Mouse (Mus musculus): ENCODE data around the gene Ncs1. TPM values are rescaled to one million over a fixed set of nuclear protein-coding genes. Genes with fewer than 3 reads are reported as not detected.
A peak's percentile ranks its signal among the peaks of the same experiment; 100 is the strongest.

Ncs1 gene
- polyA plus RNA-seq, 1 experiment, result 2.4 TPM

DNA sequence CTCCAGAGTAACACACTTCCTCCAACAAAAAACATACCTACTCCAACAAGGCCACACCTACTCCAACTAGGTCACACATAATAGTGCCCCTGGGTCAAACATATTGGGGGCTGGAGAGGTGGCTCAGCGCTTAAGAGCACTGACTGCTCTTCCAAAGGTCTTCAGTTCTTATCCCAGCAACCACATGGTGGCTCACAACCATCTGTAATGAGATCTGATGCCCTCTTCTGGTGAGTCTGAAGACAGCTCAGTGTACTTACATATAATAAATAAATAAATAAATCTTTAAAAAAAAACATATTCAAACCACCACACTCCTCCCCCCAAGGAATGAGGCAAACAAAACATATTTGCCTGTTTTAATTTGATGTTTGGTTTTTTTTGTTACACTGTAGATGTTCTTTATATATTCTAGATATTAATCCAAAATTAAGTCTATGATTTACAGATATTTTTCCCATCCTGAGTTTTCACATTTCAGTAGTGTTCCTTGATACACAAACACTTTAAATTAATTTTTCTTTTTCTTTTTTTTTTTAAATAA lies 16.8 kb upstream of the Ncs1 start:
- Histone ChIP-seq H3K4me1 (replicated peaks; ENCODE audit: control insufficient read depth, insufficient read depth, low read length) (no peaks in the 10 kb centered on the region), H3K27me3 (ENCODE audit: control insufficient read depth, insufficient read depth, low read length) (no peaks in the 10 kb centered on the region), H3K27ac (ENCODE audit: control insufficient read depth, insufficient read depth, low read length) (no peak overlapping the region), H3K36me3 (ENCODE audit: control insufficient read depth, insufficient read depth, low read length) (no peaks in the 10 kb centered on the region), H3K4me3 (ENCODE audit: control insufficient read depth, insufficient read depth, low read length) (no peak overlapping the region)
- TF ChIP-seq POLR2A (IDR thresholded peaks at IDR 0.05; ENCODE audit: control insufficient read depth, extremely low read depth, insufficient read depth, low read length, poor library complexity) (no peak), CTCF (IDR thresholded peaks at IDR 0.05; ENCODE audit: borderline replicate concordance, control insufficient read depth, extremely low read depth, insufficient read depth, low read length, poor library complexity) (no peak)
- 76% methylated on average over 1 of the region's 1 CpGs for WGBS
- no peak for DNase-seq

DNA sequence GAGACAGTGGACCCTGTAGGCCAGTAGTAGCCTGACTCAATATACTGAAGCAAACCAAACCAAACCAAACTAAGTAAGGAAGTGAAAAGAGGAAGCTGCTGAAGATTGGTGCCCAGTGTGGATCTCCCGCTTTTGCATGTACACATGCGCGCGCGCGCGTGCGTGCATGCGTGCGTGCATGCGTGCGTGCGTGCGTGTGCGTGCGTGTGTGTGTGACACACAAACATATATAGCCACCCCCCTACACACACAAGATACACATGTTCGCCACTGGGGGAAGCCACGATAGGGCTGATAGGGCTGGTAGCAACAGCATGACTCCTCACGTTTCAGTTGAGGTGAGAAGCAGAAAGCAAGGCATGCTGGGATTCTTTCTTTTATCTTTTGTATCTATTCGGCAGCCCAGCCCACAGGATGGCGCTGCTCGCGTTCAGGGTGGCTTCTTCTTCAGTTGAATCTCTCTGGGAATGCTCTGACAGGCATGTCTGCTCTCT lies 6.4 kb upstream of the Ncs1 start:
- DNase-seq, result no peak
- TF ChIP-seq CTCF (IDR thresholded peaks at IDR 0.05; ENCODE audit: borderline replicate concordance, control insufficient read depth, extremely low read depth, insufficient read depth, low read length, poor library complexity) (peak; percentile 37; the same call in 1 of the 2 replicates), POLR2A (IDR thresholded peaks at IDR 0.05; ENCODE audit: control insufficient read depth, extremely low read depth, insufficient read depth, low read length, poor library complexity) (no peak)
- Histone ChIP-seq H3K4me3 (ENCODE audit: control insufficient read depth, insufficient read depth, low read length) (peak overlapping the region; percentile 20; the same call in 1 of the 2 replicates), H3K27ac (ENCODE audit: control insufficient read depth, insufficient read depth, low read length) (no peak overlapping the region), H3K36me3 (ENCODE audit: control insufficient read depth, insufficient read depth, low read length) (no peaks in the 10 kb centered on the region), H3K27me3 (ENCODE audit: control insufficient read depth, insufficient read depth, low read length) (no peaks in the 10 kb centered on the region), H3K4me1 (replicated peaks; ENCODE audit: control insufficient read depth, insufficient read depth, low read length) (no peaks in the 10 kb centered on the region)
- WGBS, result 13% methylated on average over 23 of the region's 23 CpGs

DNA sequence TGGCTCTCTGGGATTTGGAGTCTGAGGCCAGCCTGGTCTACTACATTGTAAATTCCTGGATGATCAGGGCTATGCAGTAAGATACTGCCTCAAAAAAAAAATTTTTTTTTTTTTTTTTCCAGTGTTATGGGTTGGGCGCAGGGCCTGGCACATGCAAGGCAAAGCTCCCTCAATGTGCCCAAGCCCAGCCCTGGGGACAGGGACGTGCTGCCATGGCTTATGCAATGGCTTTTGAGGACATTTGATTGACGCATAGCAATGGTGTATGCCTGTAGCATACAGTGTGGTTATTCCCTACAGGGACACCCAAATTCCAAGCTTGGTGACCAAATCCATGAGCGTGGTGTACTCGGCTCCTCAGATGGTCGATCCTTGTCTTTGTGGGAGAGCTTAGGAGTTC lies 5.8 kb upstream of the Ncs1 start:
- no peak for DNase-seq
- Histone ChIP-seq H3K4me3 (ENCODE audit: control insufficient read depth, insufficient read depth, low read length) (no peak overlapping the region), H3K27ac (ENCODE audit: control insufficient read depth, insufficient read depth, low read length) (no peak overlapping the region), H3K4me1 (replicated peaks; ENCODE audit: control insufficient read depth, insufficient read depth, low read length) (no peaks in the 10 kb centered on the region), H3K36me3 (ENCODE audit: control insufficient read depth, insufficient read depth, low read length) (no peaks in the 10 kb centered on the region), H3K27me3 (ENCODE audit: control insufficient read depth, insufficient read depth, low read length) (peaks cover under 1% of the 10 kb centered on the region; the same call in 1 of the 2 replicates)
- WGBS, result 95% methylated on average over 6 of the region's 6 CpGs
- no peak for TF ChIP-seq POLR2A (IDR thresholded peaks at IDR 0.05; ENCODE audit: control insufficient read depth, extremely low read depth, insufficient read depth, low read length, poor library complexity)
- no peak for TF ChIP-seq CTCF (IDR thresholded peaks at IDR 0.05; ENCODE audit: borderline replicate concordance, control insufficient read depth, extremely low read depth, insufficient read depth, low read length, poor library complexity)

DNA sequence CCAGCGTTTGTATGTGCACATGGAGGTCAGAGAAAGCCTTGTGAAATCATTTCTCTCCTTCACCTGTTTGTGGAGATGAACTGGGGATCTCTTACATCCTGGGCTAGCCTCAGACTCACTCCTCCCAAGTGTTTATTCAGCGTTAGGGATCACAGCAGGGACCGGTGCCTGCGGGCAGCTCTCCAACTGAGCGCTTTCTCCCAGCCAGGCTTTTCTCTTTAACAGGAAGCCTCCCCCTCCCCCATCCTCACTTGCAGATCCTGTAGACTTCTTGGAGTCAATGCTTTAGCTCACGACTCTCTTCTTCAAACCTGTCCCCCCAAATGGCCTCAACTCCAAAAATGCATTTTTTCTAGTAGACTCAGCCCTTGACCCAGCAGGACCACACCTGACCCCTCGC lies 4.0 kb upstream of the Ncs1 start:
- no peak overlapping the region for H3K4me3 ChIP-seq (ENCODE audit: control insufficient read depth, insufficient read depth, low read length)
- peaks cover 17% of the 10 kb centered on the region for H3K27me3 ChIP-seq (ENCODE audit: control insufficient read depth, insufficient read depth, low read length)
- no peak for DNase-seq
- H3K4me1 ChIP-seq (replicated peaks; ENCODE audit: control insufficient read depth, insufficient read depth, low read length), result peaks cover 14% of the 10 kb centered on the region
- TF ChIP-seq POLR2A (IDR thresholded peaks at IDR 0.05; ENCODE audit: control insufficient read depth, extremely low read depth, insufficient read depth, low read length, poor library complexity) (no peak), CTCF (IDR thresholded peaks at IDR 0.05; ENCODE audit: borderline replicate concordance, control insufficient read depth, extremely low read depth, insufficient read depth, low read length, poor library complexity) (no peak)
- H3K27ac ChIP-seq (ENCODE audit: control insufficient read depth, insufficient read depth, low read length), result no peak overlapping the region
- 53% methylated on average over 7 of the region's 7 CpGs for WGBS
- H3K36me3 ChIP-seq (ENCODE audit: control insufficient read depth, insufficient read depth, low read length), result no peaks in the 10 kb centered on the region

DNA sequence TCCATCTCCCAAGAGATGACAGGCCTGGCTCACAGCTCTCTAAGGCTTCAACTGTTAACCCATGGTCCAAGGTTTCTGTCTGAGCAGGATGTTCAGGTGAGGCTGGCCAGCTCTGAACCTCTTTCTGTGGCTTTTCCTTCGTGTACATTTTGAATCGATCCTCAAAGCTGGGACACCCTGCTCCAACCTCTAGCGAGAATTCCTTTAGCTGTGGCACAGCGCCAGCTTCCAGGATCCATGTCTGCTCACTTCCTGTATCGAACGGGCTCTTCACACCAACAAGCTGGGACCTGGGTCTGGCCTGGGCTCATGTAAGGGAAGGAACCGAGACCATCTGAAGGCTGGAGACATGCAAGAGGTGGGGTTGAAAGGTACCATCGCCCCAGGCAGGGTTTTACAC lies 1.4 kb upstream of the Ncs1 start:
- Histone ChIP-seq H3K27me3 (ENCODE audit: control insufficient read depth, insufficient read depth, low read length) (peaks cover 17% of the 10 kb centered on the region), H3K4me1 (replicated peaks; ENCODE audit: control insufficient read depth, insufficient read depth, low read length) (peaks cover 16% of the 10 kb centered on the region), H3K27ac (ENCODE audit: control insufficient read depth, insufficient read depth, low read length) (no peak overlapping the region), H3K4me3 (ENCODE audit: control insufficient read depth, insufficient read depth, low read length) (no peak overlapping the region), H3K36me3 (ENCODE audit: control insufficient read depth, insufficient read depth, low read length) (no peaks in the 10 kb centered on the region)
- TF ChIP-seq CTCF (IDR thresholded peaks at IDR 0.05; ENCODE audit: borderline replicate concordance, control insufficient read depth, extremely low read depth, insufficient read depth, low read length, poor library complexity), result no peak
- TF ChIP-seq POLR2A (IDR thresholded peaks at IDR 0.05; ENCODE audit: control insufficient read depth, extremely low read depth, insufficient read depth, low read length, poor library complexity), result no peak
- 90% methylated on average over 8 of the region's 8 CpGs for WGBS
- DNase-seq, result no peak

DNA sequence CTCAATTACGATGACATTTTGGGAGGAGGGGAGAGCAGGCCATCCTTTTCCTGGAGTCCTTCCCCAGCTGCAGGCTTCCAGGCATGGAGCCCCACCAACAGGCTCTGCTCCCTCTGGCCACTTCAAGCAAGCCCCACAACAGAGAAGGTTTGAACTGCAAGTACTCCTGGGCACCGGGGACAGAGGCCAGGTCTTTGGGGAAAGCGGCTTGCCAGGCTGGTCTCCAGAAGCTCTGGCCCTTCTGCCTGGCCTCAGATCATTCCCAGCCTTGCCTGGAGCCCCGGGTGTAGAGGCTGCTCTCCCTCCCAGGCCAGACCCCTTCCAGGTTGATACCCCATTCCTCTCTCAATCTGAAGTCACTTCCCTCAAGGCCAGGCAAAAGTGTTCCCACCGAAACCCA lies 572 bp upstream of the Ncs1 start:
- no peak for DNase-seq
- no peak overlapping the region for H3K27ac ChIP-seq (ENCODE audit: control insufficient read depth, insufficient read depth, low read length)
- WGBS, result 63% methylated on average over 5 of the region's 5 CpGs
- H3K4me3 ChIP-seq (ENCODE audit: control insufficient read depth, insufficient read depth, low read length), result peak overlapping the region; percentile 55; the same call in 1 of the 2 replicates
- no peaks in the 10 kb centered on the region for H3K36me3 ChIP-seq (ENCODE audit: control insufficient read depth, insufficient read depth, low read length)
- TF ChIP-seq POLR2A (IDR thresholded peaks at IDR 0.05; ENCODE audit: control insufficient read depth, extremely low read depth, insufficient read depth, low read length, poor library complexity), result no peak
- TF ChIP-seq CTCF (IDR thresholded peaks at IDR 0.05; ENCODE audit: borderline replicate concordance, control insufficient read depth, extremely low read depth, insufficient read depth, low read length, poor library complexity), result no peak
- peaks cover 16% of the 10 kb centered on the region for H3K4me1 ChIP-seq (replicated peaks; ENCODE audit: control insufficient read depth, insufficient read depth, low read length)
- H3K27me3 ChIP-seq (ENCODE audit: control insufficient read depth, insufficient read depth, low read length), result peaks cover 17% of the 10 kb centered on the region

All from thymus, adult 2 months (tissue).